Mouse (Mus musculus) kidney, postnatal 0 days (tissue): ENCODE results near the gene Cavin2. TPM values are rescaled to one million over a fixed set of nuclear protein-coding genes. Genes with fewer than 3 reads are reported as not detected.

Experiments
- ATAC-seq: fragments of 200-750 bp; cut with Nextera tagmentation; replicated peaks from 2 replicates; pipeline ENCODE4 v1.8.0; 2017; ENCODE audit warnings: low read depth, moderate number of reproducible peaks, moderate TSS enrichment, moderate library complexity; ENCODE audit not compliant: low FRiP score
- DNase-seq: peaks from one replicate; pipeline ENCODE4 v3.0.0-alpha.2; 2016; ENCODE audit warnings: low spot score
- H3K27ac ChIP-seq: fragments of 300-500 bp; sonication (generic); 2 replicates; pipeline ENCODE4 v1.5.1; 2014; ENCODE audit warnings: mild to moderate bottlenecking
- H3K27me3 ChIP-seq: fragments of 300-500 bp; sonication (generic); 2 replicates; pipeline ENCODE4 v1.6.1; 2014; ENCODE audit warnings: low read length, mixed read lengths; ENCODE audit not compliant: insufficient read depth
- H3K36me3 ChIP-seq: fragments of 300-500 bp; sonication (generic); 2 replicates; pipeline ENCODE4 v1.6.1; 2014; ENCODE audit warnings: low read length, mixed read lengths; ENCODE audit not compliant: insufficient read depth
- H3K4me1 ChIP-seq: fragments of 300-500 bp; sonication (generic); replicated peaks from 2 replicates; pipeline ENCODE4 v1.6.1; 2014; ENCODE audit warnings: antibody characterized with exemption, low read length, mixed read lengths; ENCODE audit not compliant: insufficient read depth
- H3K4me2 ChIP-seq: fragments of 300-500 bp; sonication (generic); 2 replicates; pipeline ENCODE4 v1.6.1; 2014; ENCODE audit warnings: mild to moderate bottlenecking, low read length, moderate library complexity, mixed read lengths
- H3K4me3 ChIP-seq: fragments of 300-500 bp; sonication (generic); replicated peaks from 2 replicates; pipeline ENCODE4 v1.5.1; 2014; ENCODE audit warnings: low read depth, low read length
- H3K9ac ChIP-seq: fragments of 300-500 bp; sonication (generic); 2 replicates; pipeline ENCODE4 v1.6.1; 2014; ENCODE audit warnings: low read depth, low read length
- H3K9me3 ChIP-seq: fragments of 300-500 bp; sonication (generic); replicated peaks from 2 replicates; pipeline ENCODE4 v1.6.1; 2016; ENCODE audit warnings: low read length, inconsistent platforms, mixed read lengths
- CTCF ChIP-seq: IDR thresholded peaks from 2 replicates; pipeline ENCODE4 v1.5.1; 2016; ENCODE audit warnings: antibody characterized with exemption, low read depth, mild to moderate bottlenecking, moderate library complexity
- WGBS: fragments of 180-500 bp; shearing (Covaris S2); extraction: QIAGEN DNeasy Blood & Tissue Kit; methylation state at CpG from one replicate; pipeline ENCODE4 v1.1.7; 2014; 5-methylcytosine and 5-hydroxymethylcytosine counted together
- polyA plus RNA-seq: library from polyadenylated mRNA; unstranded; fragments of >200 nt; fragmentation: Nextera tagmentation; extraction: Ambion mirVana; gene quantifications from 2 replicates; pipeline ENCODE4 v1.2.1, GENCODE M21; 2015

The Cavin2 gene
- polyA plus RNA-seq, 1 experiment from 2014 or later, result 30.8 TPM

DNA sequence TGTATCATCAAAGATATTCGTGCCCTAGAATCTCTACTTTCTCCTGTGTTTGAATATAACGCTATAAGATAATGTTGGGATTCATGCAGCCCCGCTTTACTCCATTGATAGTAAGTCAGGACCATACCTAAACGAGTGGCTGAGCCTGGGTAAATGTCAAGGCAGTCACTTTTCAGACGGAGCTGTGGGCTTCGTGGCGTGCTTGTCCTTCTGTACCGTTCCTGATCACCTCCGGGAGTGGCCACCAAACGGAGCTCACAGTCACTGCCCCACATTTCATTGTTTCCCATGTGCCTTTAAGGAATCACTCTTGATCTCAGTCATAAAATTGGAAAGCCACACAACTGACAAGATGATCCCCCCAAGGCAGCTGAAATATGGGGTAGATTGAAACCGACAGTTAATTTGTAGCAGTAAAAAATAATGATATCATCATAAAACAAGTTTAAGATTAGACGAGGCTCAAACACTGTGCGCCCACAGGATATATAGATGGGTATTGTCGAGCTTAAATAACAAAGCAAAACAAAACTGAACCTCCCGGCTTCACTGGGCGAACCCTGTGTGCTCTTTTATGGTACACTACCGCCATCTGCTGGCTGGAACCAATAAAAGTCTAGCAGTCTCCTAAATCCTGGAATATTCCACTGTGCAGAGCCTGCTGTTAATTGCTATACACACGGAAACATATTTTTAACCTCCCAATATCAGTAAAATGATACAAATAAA lies 44.8 kb downstream of the Cavin2 start:
- Histone ChIP-seq H3K36me3 (no peaks in the 10 kb centered on the region), H3K27me3 (no peaks in the 10 kb centered on the region), H3K4me1 (no peaks in the 10 kb centered on the region), H3K9ac (no peak overlapping the region), H3K27ac (no peak overlapping the region), H3K4me3 (peak overlapping the region; percentile 39), H3K4me2 (peak overlapping the region; percentile 64), H3K9me3 (no peaks in the 10 kb centered on the region)
- peak; percentile 90 for TF ChIP-seq CTCF
- peak; percentile 95 for DNase-seq
- 8% methylated on average over 18 of the region's 18 CpGs for WGBS
- peak; percentile 87 for ATAC-seq

DNA sequence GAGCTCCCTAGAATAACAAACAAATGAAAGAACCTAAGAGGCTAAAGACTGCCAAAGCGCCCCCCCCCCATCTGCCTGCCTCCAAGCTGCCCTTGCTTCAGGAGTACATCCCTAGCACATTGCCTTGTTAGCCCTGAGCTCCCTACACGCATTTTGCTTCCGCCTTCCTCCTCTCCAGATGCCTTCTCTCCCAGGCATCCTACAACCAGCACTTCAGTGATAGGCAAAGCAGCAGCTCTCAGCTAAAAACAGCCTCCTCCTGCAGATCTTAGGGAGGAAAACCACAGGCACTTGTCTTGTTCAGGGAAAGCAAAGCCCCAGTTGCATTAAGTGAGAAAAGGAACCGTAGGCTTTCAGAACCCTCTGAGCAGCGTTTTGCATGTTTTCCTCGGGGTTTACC lies 45.4 kb downstream of the Cavin2 start:
- DNase-seq (peak; percentile 62), ATAC-seq (peak; percentile 57)
- Histone ChIP-seq H3K4me3 (no peak overlapping the region), H3K4me2 (0 out of 2 replicates have a peak overlapping the region, but pooled peaks have one; percentile 13), H3K27ac (no peak overlapping the region), H3K27me3 (no peaks in the 10 kb centered on the region), H3K9ac (no peak overlapping the region), H3K4me1 (no peaks in the 10 kb centered on the region), H3K36me3 (no peaks in the 10 kb centered on the region), H3K9me3 (no peaks in the 10 kb centered on the region)
- no peak for TF ChIP-seq CTCF
- WGBS, result 29% methylated on average over 6 of the region's 6 CpGs

DNA sequence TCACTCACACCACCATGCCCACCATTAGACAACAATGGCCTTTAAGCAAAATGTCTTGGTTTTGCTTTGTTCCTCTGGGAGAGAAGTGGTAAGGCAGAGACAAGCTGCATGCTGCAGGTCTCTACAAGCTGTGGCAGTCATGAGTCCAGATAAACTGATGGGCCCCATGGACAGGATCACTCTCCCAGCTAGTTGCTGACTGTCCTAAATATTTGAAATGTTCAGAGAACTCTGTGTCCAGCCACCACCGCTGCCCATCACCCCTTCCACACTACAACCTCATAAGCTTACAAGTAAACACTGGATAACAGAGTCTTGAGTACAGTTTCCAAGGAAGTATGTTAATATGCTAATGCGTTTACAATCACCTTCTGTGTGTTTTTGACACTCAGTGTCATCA lies 46.2 kb downstream of the Cavin2 start:
- no peak overlapping the region for H3K4me3 ChIP-seq
- DNase-seq, result no peak
- H3K9ac ChIP-seq, result no peak overlapping the region
- H3K36me3 ChIP-seq, result no peaks in the 10 kb centered on the region
- no peaks in the 10 kb centered on the region for H3K9me3 ChIP-seq
- no peaks in the 10 kb centered on the region for H3K4me1 ChIP-seq
- H3K27ac ChIP-seq, result no peak overlapping the region
- no peak for TF ChIP-seq CTCF
- WGBS, result 88% methylated on average over 2 of the region's 2 CpGs
- no peak for ATAC-seq
- no peaks in the 10 kb centered on the region for H3K27me3 ChIP-seq
- H3K4me2 ChIP-seq, result no peak overlapping the region

DNA sequence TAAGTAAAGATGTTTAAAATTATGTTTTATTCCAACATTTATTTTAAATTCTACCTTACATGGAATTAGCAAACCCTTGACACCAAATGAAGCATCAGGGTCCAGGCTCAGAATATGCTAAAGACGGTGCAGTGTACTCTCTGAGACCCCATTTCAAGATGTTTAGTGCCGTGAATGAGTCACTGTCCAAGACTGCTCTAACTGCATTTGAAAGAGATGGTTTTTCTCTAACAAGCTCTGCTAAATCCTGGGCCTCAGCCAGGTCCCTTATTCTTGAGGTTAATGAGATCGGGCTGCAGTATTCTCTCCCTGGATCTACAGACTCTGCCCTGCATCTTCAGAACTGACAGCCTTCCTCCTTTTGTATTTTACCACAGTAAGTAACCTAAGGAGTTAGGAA lies 55.2 kb downstream of the Cavin2 start:
- no peak for TF ChIP-seq CTCF
- ATAC-seq, result no peak
- DNase-seq, result no peak
- no peaks in the 10 kb centered on the region for H3K36me3 ChIP-seq
- H3K9ac ChIP-seq, result no peak overlapping the region
- H3K27ac ChIP-seq, result no peak overlapping the region
- no peaks in the 10 kb centered on the region for H3K4me1 ChIP-seq
- no peaks in the 10 kb centered on the region for H3K9me3 ChIP-seq
- H3K4me2 ChIP-seq, result no peak overlapping the region
- WGBS, result 65% methylated on average over 3 of the region's 3 CpGs
- H3K4me3 ChIP-seq, result no peak overlapping the region
- H3K27me3 ChIP-seq, result no peaks in the 10 kb centered on the region

DNA sequence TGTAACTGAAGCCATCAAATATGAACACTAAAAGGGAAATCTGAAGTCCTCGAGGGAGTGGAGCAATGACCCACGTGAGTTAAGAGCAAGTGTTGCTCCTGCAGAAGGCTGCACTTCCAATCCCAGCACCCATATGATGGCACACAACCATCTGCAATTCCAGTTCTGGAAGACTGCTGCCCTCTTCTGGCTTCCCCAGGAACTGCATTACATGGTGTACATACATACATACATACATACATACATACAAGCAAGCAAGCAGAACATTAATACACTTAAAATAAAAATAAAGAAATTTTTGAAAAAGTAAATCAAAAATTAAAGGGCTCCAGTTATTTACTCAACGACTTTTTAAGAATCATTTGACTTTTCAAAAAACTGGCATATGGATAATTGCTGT lies 58.7 kb downstream of the Cavin2 start:
- Histone ChIP-seq H3K9ac (no peak overlapping the region), H3K4me1 (no peaks in the 10 kb centered on the region), H3K4me2 (no peak overlapping the region), H3K4me3 (no peak overlapping the region), H3K27ac (no peak overlapping the region), H3K9me3 (no peaks in the 10 kb centered on the region), H3K36me3 (no peaks in the 10 kb centered on the region), H3K27me3 (no peaks in the 10 kb centered on the region)
- peak; percentile 31; the same call in 1 of the 2 replicates for TF ChIP-seq CTCF
- ATAC-seq, result no peak
- WGBS, result 93% methylated on average over 3 of the region's 3 CpGs
- no peak for DNase-seq

DNA sequence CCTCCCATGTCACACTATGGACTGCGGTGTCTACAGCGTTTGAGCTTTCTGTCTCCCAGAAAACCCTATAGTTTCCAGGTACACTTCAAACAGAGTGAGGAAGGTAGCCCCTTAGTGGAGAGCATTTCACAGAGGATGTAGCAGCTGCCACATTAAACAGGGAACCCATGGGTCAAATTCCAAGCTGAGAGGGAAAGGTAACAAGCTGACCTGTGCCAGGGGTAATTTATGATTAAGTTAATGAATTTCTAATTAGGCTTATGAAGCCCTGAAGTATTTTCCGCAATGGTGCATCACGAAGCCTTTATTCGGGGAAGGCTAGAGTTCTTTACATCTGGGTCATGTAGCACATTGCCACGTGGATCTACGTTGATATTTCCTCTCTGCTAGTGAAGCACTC lies 59.7 kb downstream of the Cavin2 start:
- Histone ChIP-seq H3K4me2 (no peak overlapping the region), H3K9me3 (no peaks in the 10 kb centered on the region), H3K4me1 (no peaks in the 10 kb centered on the region), H3K4me3 (no peak overlapping the region), H3K27ac (no peak overlapping the region), H3K36me3 (no peaks in the 10 kb centered on the region), H3K9ac (no peak overlapping the region), H3K27me3 (no peaks in the 10 kb centered on the region)
- no peak for ATAC-seq
- no peak for TF ChIP-seq CTCF
- no peak for DNase-seq
- WGBS, result 55% methylated on average over 7 of the region's 7 CpGs
